Mouse (Mus musculus) embryonic fibroblast, embryonic 13.5 days (primary cell): ENCODE measurements around the gene Muc13.

Experiments
- CTCF ChIP-seq: IDR thresholded peaks from 2 replicates; pipeline ENCODE4 v1.5.1; 2011; ENCODE audit warnings: mild to moderate bottlenecking, control low read depth, low read length, moderate library complexity, borderline replicate concordance; ENCODE audit not compliant: insufficient read depth
- POLR2A ChIP-seq: IDR thresholded peaks from 2 replicates; pipeline ENCODE4 v1.6.1; 2011; ENCODE audit warnings: low read depth, mild to moderate bottlenecking, control low read depth, low read length, moderate library complexity

GRCm38 (mm10) chr16:33744622-33745419 lies 49.0 kb upstream of the Muc13 start:
- TF ChIP-seq POLR2A (no peak), CTCF (peak; percentile 54; the same call in 1 of the 2 replicates)
